26 mouse cellular contexts compared by ENCODE assay signal in the genomic region with DNA sequence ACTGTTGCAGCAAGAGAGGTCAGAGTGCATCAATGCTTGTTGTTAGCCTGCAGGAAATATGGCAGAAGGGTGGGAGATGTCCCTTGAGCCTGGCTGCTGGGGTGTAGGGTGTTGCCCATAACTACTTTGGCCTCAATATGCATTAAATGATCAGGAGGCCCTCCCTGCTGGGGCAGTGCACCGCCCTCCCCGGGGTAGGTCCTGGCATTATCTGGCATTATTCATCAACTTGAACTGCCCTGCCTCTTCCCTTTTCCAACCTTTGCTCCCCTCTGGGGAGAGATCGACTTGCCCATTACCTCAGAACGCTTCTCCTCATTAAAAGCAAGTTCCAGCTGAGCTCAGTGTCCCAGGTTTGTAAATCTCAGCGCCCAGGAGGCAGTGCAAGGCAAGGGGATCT. TPM values are rescaled to one million over a fixed set of nuclear protein-coding genes. Genes with fewer than 3 reads are reported as not detected.
A peak's percentile ranks its signal among the peaks of the same experiment; 100 is the strongest.
DNase-seq lines count a peak whose midpoint lies in the region; ATAC-seq and TF ChIP-seq lines count a peak whose summit lies in the region.
"Had no signal": no experiment of that assay in that cellular context is flagged by ENCODE, and none has a peak within 500 bp of the region (broad histone marks: within the 10 kb centered on the region; RNA-seq: fewer than 3 reads in every experiment).

No protein-coding gene starts in this region.

- H3K4me3 ChIP-seq in embryonic facial prominence, embryonic 14.5 days (ENCODE audit: low read depth, low read length): no peak overlapping the region
- H3K4me3 ChIP-seq in embryonic facial prominence, embryonic 10.5 days: no peak overlapping the region
- no peak overlapping the region for H3K4me3 ChIP-seq in kidney, adult 2 months (ENCODE audit: insufficient read depth, low read depth, low read length)
- H3K4me3 ChIP-seq in kidney, embryonic 16.5 days (ENCODE audit: low read length): no peak overlapping the region
- H3K4me3 ChIP-seq in embryonic facial prominence, embryonic 15.5 days (replicated peaks): no peak overlapping the region
- H3K4me3 ChIP-seq: embryonic facial prominence, embryonic 12.5 days; forebrain, embryonic 13.5 days; heart, embryonic 10.5 days; hindbrain, embryonic 13.5 days had no signal

- no peaks in the 10 kb centered on the region for H3K36me3 ChIP-seq in embryonic facial prominence, embryonic 14.5 days (ENCODE audit: control insufficient read depth, insufficient read depth, low read length)
- no peaks in the 10 kb centered on the region for H3K36me3 ChIP-seq in embryonic facial prominence, embryonic 10.5 days (replicated peaks)
- H3K36me3 ChIP-seq in kidney, adult 2 months (ENCODE audit: control insufficient read depth, insufficient read depth, low read length): no peaks in the 10 kb centered on the region
- no peaks in the 10 kb centered on the region for H3K36me3 ChIP-seq in kidney, embryonic 16.5 days (ENCODE audit: insufficient read depth, low read length)
- H3K36me3 ChIP-seq in embryonic facial prominence, embryonic 15.5 days: no peaks in the 10 kb centered on the region
- H3K36me3 ChIP-seq: embryonic facial prominence, embryonic 12.5 days; G1E; heart, embryonic 10.5 days; hindbrain, embryonic 13.5 days had no signal

- no peak for TF ChIP-seq POLR2A in kidney, adult 2 months (IDR thresholded peaks at IDR 0.05; ENCODE audit: low read depth, low read length)

- no peak overlapping the region for H3K4me2 ChIP-seq in embryonic facial prominence, embryonic 14.5 days (ENCODE audit: low read depth, low read length)
- no peak overlapping the region for H3K4me2 ChIP-seq in kidney, embryonic 16.5 days (replicated peaks; ENCODE audit: low read depth, low read length)
- no peak overlapping the region for H3K4me2 ChIP-seq in embryonic facial prominence, embryonic 15.5 days (replicated peaks)
- H3K4me2 ChIP-seq: embryonic facial prominence, embryonic 12.5 days; forebrain, embryonic 13.5 days; hindbrain, embryonic 13.5 days had no signal

- TF ChIP-seq CTCF in kidney, adult 2 months (conservative IDR thresholded peaks at IDR 0.05; ENCODE audit: insufficient read depth, insufficient read length, low read depth, low read length): no peak

- 62% methylated on average over 5 of the region's 5 CpGs for WGBS in embryonic facial prominence, embryonic 14.5 days
- 75% methylated on average over 5 of the region's 5 CpGs for WGBS in embryonic facial prominence, embryonic 10.5 days
- WGBS in kidney, adult 2 months: 51% methylated on average over 5 of the region's 5 CpGs
- WGBS in kidney, embryonic 16.5 days: 62% methylated on average over 5 of the region's 5 CpGs
- WGBS in embryonic facial prominence, embryonic 15.5 days: 70% methylated on average over 5 of the region's 5 CpGs

- H3K27me3 ChIP-seq in embryonic facial prominence, embryonic 14.5 days (replicated peaks; ENCODE audit: control insufficient read depth, insufficient read depth, low read length): no peaks in the 10 kb centered on the region
- no peaks in the 10 kb centered on the region for H3K27me3 ChIP-seq in embryonic facial prominence, embryonic 10.5 days (replicated peaks; ENCODE audit: low read depth, poor library complexity, severe bottlenecking)
- no peaks in the 10 kb centered on the region for H3K27me3 ChIP-seq in kidney, adult 2 months (replicated peaks; ENCODE audit: control insufficient read depth, insufficient read depth, low read length)
- no peaks in the 10 kb centered on the region for H3K27me3 ChIP-seq in kidney, embryonic 16.5 days (ENCODE audit: insufficient read depth, low read length)
- H3K27me3 ChIP-seq in embryonic facial prominence, embryonic 15.5 days: no peaks in the 10 kb centered on the region
- H3K27me3 ChIP-seq: embryonic facial prominence, embryonic 12.5 days; forebrain, embryonic 13.5 days; hindbrain, embryonic 13.5 days had no signal

- peak; percentile 47; the same call in 1 of the 2 replicates for ATAC-seq in embryonic facial prominence, embryonic 14.5 days (ENCODE audit: low read depth)
- ATAC-seq in kidney, embryonic 16.5 days (ENCODE audit: low FRiP score, low TSS enrichment): no peak
- 0 out of 2 replicates have a peak, but pooled peaks have one; percentile 17 for ATAC-seq in embryonic facial prominence, embryonic 15.5 days (ENCODE audit: insufficient number of reproducible peaks, low FRiP score, low TSS enrichment, low read depth)
- ATAC-seq: CD4-positive, CD25-positive, alpha-beta regulatory T cell, adult 4 months; forebrain, embryonic 13.5 days; forebrain, postnatal 0 days had no signal

- no peak for DNase-seq in embryonic facial prominence, embryonic 14.5 days (ENCODE audit: low spot score)
- DNase-seq in embryonic facial prominence, embryonic 10.5 days (ENCODE audit: low spot score): no peak
- peak; percentile 81 for DNase-seq in kidney, adult 2 months
- peak; percentile 57 to 61 for DNase-seq in kidney, postnatal 36 days
- no peak for DNase-seq in frontal cortex, postnatal 36 days (ENCODE audit: low spot score in 2 of 2)
- DNase-seq in MN1 (ENCODE audit: low spot score): no peak
- DNase-seq: adrenal gland, postnatal 10 days; B cell, adult 2 months; cerebellum, adult 11 months; cerebellum, adult 8-10 months; cerebellum, postnatal 14 days; embryo, embryonic 11 days; forebrain, postnatal 0 days; gastrocnemius, postnatal 36 days; heart, adult 18-20 months; heart, postnatal 10 days had no signal

- H3K4me1 ChIP-seq in embryonic facial prominence, embryonic 14.5 days (ENCODE audit: control insufficient read depth, insufficient read depth, low read length): no peaks in the 10 kb centered on the region
- H3K4me1 ChIP-seq in embryonic facial prominence, embryonic 10.5 days: no peaks in the 10 kb centered on the region
- H3K4me1 ChIP-seq in kidney, adult 2 months (ENCODE audit: control insufficient read depth, insufficient read depth, low read length): peaks cover 4% of the 10 kb centered on the region; the same call in 1 of the 2 replicates
- H3K4me1 ChIP-seq in kidney, embryonic 16.5 days (ENCODE audit: insufficient read depth, low read length): no peaks in the 10 kb centered on the region
- no peaks in the 10 kb centered on the region for H3K4me1 ChIP-seq in embryonic facial prominence, embryonic 15.5 days
- H3K4me1 ChIP-seq: embryonic facial prominence, embryonic 12.5 days; forebrain, embryonic 13.5 days; heart, embryonic 10.5 days; hindbrain, embryonic 13.5 days had no signal

- no peak overlapping the region for H3K27ac ChIP-seq in embryonic facial prominence, embryonic 14.5 days (replicated peaks; ENCODE audit: low read depth, low read length)
- H3K27ac ChIP-seq in embryonic facial prominence, embryonic 10.5 days (replicated peaks): no peak overlapping the region
- no peak overlapping the region; the same call in 1 of the 2 replicates for H3K27ac ChIP-seq in kidney, adult 2 months (ENCODE audit: insufficient read depth, low read depth, low read length)
- no peak overlapping the region for H3K27ac ChIP-seq in kidney, embryonic 16.5 days (ENCODE audit: low read length)
- no peak overlapping the region for H3K27ac ChIP-seq in embryonic facial prominence, embryonic 15.5 days (replicated peaks)
- H3K27ac ChIP-seq: embryonic facial prominence, embryonic 12.5 days; forebrain, embryonic 13.5 days; heart, embryonic 10.5 days; hindbrain, embryonic 13.5 days had no signal

- no peaks in the 10 kb centered on the region for H3K9me3 ChIP-seq in embryonic facial prominence, embryonic 14.5 days (ENCODE audit: control insufficient read depth, low read length)
- H3K9me3 ChIP-seq in embryonic facial prominence, embryonic 10.5 days: no peaks in the 10 kb centered on the region
- H3K9me3 ChIP-seq in kidney, embryonic 16.5 days (ENCODE audit: low read length): 0 out of 2 replicates have a peak, but pooled peaks cover 3% of the 10 kb centered on the region
- H3K9me3 ChIP-seq in embryonic facial prominence, embryonic 15.5 days (replicated peaks): no peaks in the 10 kb centered on the region
- H3K9me3 ChIP-seq: embryonic facial prominence, embryonic 12.5 days; forebrain, embryonic 13.5 days; G1E; heart, embryonic 10.5 days; hindbrain, embryonic 13.5 days had no signal

- H3K9ac ChIP-seq in embryonic facial prominence, embryonic 14.5 days (ENCODE audit: low read depth, low read length): no peak overlapping the region
- no peak overlapping the region for H3K9ac ChIP-seq in kidney, embryonic 16.5 days (replicated peaks; ENCODE audit: low read length)
- H3K9ac ChIP-seq in embryonic facial prominence, embryonic 15.5 days: no peak overlapping the region
- H3K9ac ChIP-seq: embryonic facial prominence, embryonic 12.5 days; forebrain, embryonic 13.5 days; forebrain, postnatal 0 days; hindbrain, embryonic 13.5 days had no signal

RNA-seq across cellular contexts. Expression of gene Treh, which starts 6.5 kb away (rescaled TPM):
- not detected in 2 replicates for polyA plus RNA-seq in embryonic facial prominence, embryonic 14.5 days (2014; fragmentation: Nextera tagmentation; extraction: Ambion mirVana)
- polyA plus RNA-seq in embryonic facial prominence, embryonic 10.5 days (2016; fragmentation: Nextera tagmentation; extraction: Ambion mirVana): not detected in 2 replicates
- 32.2 and 34.4 TPM in 2 replicates for polyA plus RNA-seq in kidney, adult 2 months (2012; rRNA removed)
- 0.17 TPM in 1 of 2 replicates, not detected in the other for polyA plus RNA-seq in kidney, embryonic 16.5 days (2015; fragmentation: Nextera tagmentation; extraction: Ambion mirVana)
- polyA plus RNA-seq in embryonic facial prominence, embryonic 15.5 days (2015; fragmentation: Nextera tagmentation; extraction: Ambion mirVana): not detected in 2 replicates
- polyA plus RNA-seq: brain, embryonic 14.5 days; CD4-positive, CD25-positive, alpha-beta regulatory T cell, adult 4 months; embryonic facial prominence, embryonic 12.5 days; forebrain, embryonic 13.5 days; forebrain, postnatal 0 days; G1E; heart, embryonic 10.5 days; heart, embryonic 14.5 days; hindbrain, embryonic 13.5 days had no signal

RNA-seq across cellular contexts. Expression of gene Phldb1, which starts 55.4 kb away (rescaled TPM):
- 40.3 and 40.9 TPM in 2 replicates for polyA plus RNA-seq in embryonic facial prominence, embryonic 14.5 days (2014; fragmentation: Nextera tagmentation; extraction: Ambion mirVana)
- 48.4 and 51.1 TPM in 2 replicates for polyA plus RNA-seq in embryonic facial prominence, embryonic 10.5 days (2016; fragmentation: Nextera tagmentation; extraction: Ambion mirVana)
- polyA plus RNA-seq in kidney, adult 2 months (2012; rRNA removed): 37.6 and 46.4 TPM in 2 replicates
- 37.0 and 37.6 TPM in 2 replicates for polyA plus RNA-seq in kidney, embryonic 16.5 days (2015; fragmentation: Nextera tagmentation; extraction: Ambion mirVana)
- 38.6 and 39.0 TPM in 2 replicates for polyA plus RNA-seq in embryonic facial prominence, embryonic 15.5 days (2015; fragmentation: Nextera tagmentation; extraction: Ambion mirVana)

Comparison
In these comparisons a context has a peak if more than half of its experiments do, and no peak if none do; other contexts are left out.
1. RNA of gene Treh, which starts 6.5 kb away (polyA plus RNA-seq): 32.2 to 34.4 TPM in kidney, adult 2 months; 0.17 TPM in kidney, embryonic 16.5 days, not detected in embryonic facial prominence, embryonic 10.5 days, not detected in embryonic facial prominence, embryonic 14.5 days and not detected in embryonic facial prominence, embryonic 15.5 days; every median in the first group is over 10 times any median in the second.
2. DNase-seq: peak in kidney, adult 2 months (single experiment) and kidney, postnatal 36 days (2 of 2); none in embryonic facial prominence, embryonic 14.5 days (single experiment), embryonic facial prominence, embryonic 10.5 days (single experiment), frontal cortex, postnatal 36 days (0 of 2) and MN1 (single experiment).